Comparison of ENCODE assay signal across 9 mouse cellular contexts in the genomic region with DNA sequence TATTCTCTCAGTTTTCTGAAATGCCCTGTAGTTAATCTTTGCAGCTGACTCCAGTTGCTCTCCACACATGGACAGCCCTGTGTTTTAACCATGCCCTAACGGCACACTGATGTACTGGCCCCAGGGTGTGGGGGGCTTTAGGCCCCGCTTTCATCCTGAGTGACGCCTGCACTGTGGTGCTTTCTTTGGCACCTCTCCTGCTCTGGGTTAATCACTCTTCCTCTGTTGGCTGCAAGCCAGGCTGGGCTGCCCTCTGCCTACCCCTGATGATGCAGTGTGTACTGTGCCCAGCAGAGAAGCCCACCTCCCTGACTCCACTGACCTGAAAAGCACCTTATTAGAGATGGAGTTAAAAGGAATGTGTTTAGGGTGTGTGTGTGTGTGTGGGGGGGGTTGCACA.
DNase-seq lines count a peak whose midpoint lies in the region; ATAC-seq lines count a peak whose summit lies in the region.
"Had no signal": no experiment of that assay in that cellular context is flagged by ENCODE, and none has a peak within 500 bp of the region (broad histone marks: within the 10 kb centered on the region; RNA-seq: fewer than 3 reads in every experiment).

No protein-coding gene starts in this region.

- WGBS in forebrain, embryonic 16.5 days = 0% methylated on average over 3 of the region's 3 CpGs
- whole genome bisulfite sequencing in kidney, embryonic 16.5 days = 19% methylated on average over 3 of the region's 3 CpGs
- 25% methylated on average over 3 of the region's 3 CpGs for WGBS in neural tube, embryonic 15.5 days

- H3K36me3 ChIP-seq in forebrain, embryonic 16.5 days (ENCODE audit: control insufficient read depth, insufficient read depth) = no peaks in the 10 kb centered on the region
- no peaks in the 10 kb centered on the region for H3K36me3 ChIP-seq in kidney, embryonic 16.5 days (ENCODE audit: insufficient read depth, low read length)
- H3K36me3 ChIP-seq in neural tube, embryonic 15.5 days = no peaks in the 10 kb centered on the region

- no peak overlapping the region for H3K9ac ChIP-seq in forebrain, embryonic 16.5 days (replicated peaks; ENCODE audit: low read depth, low read length)
- H3K9ac ChIP-seq in kidney, embryonic 16.5 days (replicated peaks; ENCODE audit: low read length) = no peak overlapping the region
- no peak overlapping the region for H3K9ac ChIP-seq in neural tube, embryonic 15.5 days (replicated peaks)

- H3K4me3 ChIP-seq in forebrain, embryonic 16.5 days (replicated peaks; ENCODE audit: low read length) = no peak overlapping the region
- H3K4me3 ChIP-seq in kidney, embryonic 16.5 days (ENCODE audit: low read length) = no peak overlapping the region
- H3K4me3 ChIP-seq in neural tube, embryonic 15.5 days (replicated peaks) = no peak overlapping the region
- H3K4me3 ChIP-seq: myocyte had no signal

- H3K4me1 ChIP-seq in forebrain, embryonic 16.5 days (replicated peaks; ENCODE audit: control insufficient read depth, insufficient read depth, low read length) = peaks cover 4% of the 10 kb centered on the region
- peaks cover 12% of the 10 kb centered on the region for H3K4me1 ChIP-seq in kidney, embryonic 16.5 days (ENCODE audit: insufficient read depth, low read length)
- peaks cover 12% of the 10 kb centered on the region for H3K4me1 ChIP-seq in neural tube, embryonic 15.5 days

- H3K27me3 ChIP-seq in forebrain, embryonic 16.5 days (replicated peaks; ENCODE audit: control insufficient read depth, insufficient read depth, low read length) = no peaks in the 10 kb centered on the region
- H3K27me3 ChIP-seq in kidney, embryonic 16.5 days (ENCODE audit: insufficient read depth, low read length) = no peaks in the 10 kb centered on the region
- no peaks in the 10 kb centered on the region for H3K27me3 ChIP-seq in neural tube, embryonic 15.5 days (replicated peaks)

- ATAC-seq in forebrain, embryonic 16.5 days = peak; percentile 92
- ATAC-seq in kidney, embryonic 16.5 days (ENCODE audit: low FRiP score, low TSS enrichment) = peak; percentile 73
- peak; percentile 67 for ATAC-seq in neural tube, embryonic 15.5 days (ENCODE audit: low FRiP score)
- ATAC-seq in frontal cortex, adult (ENCODE audit: low TSS enrichment) = no peak

- peak; percentile 31 to 59 for DNase-seq in right cerebral cortex, postnatal 10 days (ENCODE audit: low spot score in 2 of 2)
- no peak for DNase-seq in right cerebral cortex, postnatal 14 days
- no peak for DNase-seq in thymus, postnatal 25 days
- DNase-seq: gastrocnemius, postnatal 25 days had no signal

- H3K9me3 ChIP-seq in forebrain, embryonic 16.5 days (ENCODE audit: control insufficient read depth, low read length) = no peaks in the 10 kb centered on the region
- no peaks in the 10 kb centered on the region for H3K9me3 ChIP-seq in kidney, embryonic 16.5 days (ENCODE audit: low read length)
- no peaks in the 10 kb centered on the region for H3K9me3 ChIP-seq in neural tube, embryonic 15.5 days (replicated peaks)

- no peak overlapping the region for H3K4me2 ChIP-seq in forebrain, embryonic 16.5 days (ENCODE audit: low read length)
- no peak overlapping the region for H3K4me2 ChIP-seq in kidney, embryonic 16.5 days (replicated peaks; ENCODE audit: low read depth, low read length)
- H3K4me2 ChIP-seq in neural tube, embryonic 15.5 days = no peak overlapping the region

- H3K27ac ChIP-seq in forebrain, embryonic 16.5 days (ENCODE audit: low read length) = no peak overlapping the region
- H3K27ac ChIP-seq in kidney, embryonic 16.5 days (ENCODE audit: low read length) = no peak overlapping the region
- no peak overlapping the region for H3K27ac ChIP-seq in neural tube, embryonic 15.5 days (replicated peaks)

Comparison
In these comparisons a context has a peak if more than half of its experiments do, and no peak if none do; other contexts are left out.
1. DNase-seq: peak in right cerebral cortex, postnatal 10 days (2 of 2); none in right cerebral cortex, postnatal 14 days (single experiment) and thymus, postnatal 25 days (single experiment).